Mouse (Mus musculus): ENCODE results near the gene Dhh. TPM values are rescaled to one million over a fixed set of nuclear protein-coding genes. Genes with fewer than 3 reads are reported as not detected.

Dhh gene
- polyA plus RNA-seq, 1 experiment from 2014 or later = 0.15 TPM

DNA sequence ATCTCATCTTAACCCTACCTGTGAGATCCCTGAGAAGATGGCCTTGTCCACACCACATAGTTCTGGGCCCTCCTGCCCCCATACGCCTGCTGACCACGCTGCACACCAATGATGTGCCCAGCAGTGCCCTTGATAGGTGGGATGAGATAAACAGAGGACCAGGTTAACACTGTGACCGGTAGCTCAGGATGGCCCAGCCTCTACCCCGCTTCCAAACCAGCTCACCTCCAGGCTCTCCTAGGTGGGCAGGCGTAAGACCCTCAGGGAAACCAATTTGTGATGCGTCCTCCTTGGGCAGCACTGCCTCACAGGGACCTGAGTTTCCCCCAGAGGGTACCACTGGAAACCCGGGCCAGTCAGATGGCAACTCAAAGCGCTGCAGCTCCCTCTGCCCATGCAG, 32.6 kb downstream of the Dhh start:
- peaks cover 23% of the 10 kb centered on the region for H3K4me1 ChIP-seq (ENCODE audit: control insufficient read depth, insufficient read depth, low read length)
- no peak overlapping the region for H3K27ac ChIP-seq (replicated peaks; ENCODE audit: low read depth, low read length)
- ATAC-seq (ENCODE audit: insufficient number of reproducible peaks, low FRiP score, low TSS enrichment, low read depth) (no peak), DNase-seq (ENCODE audit: low spot score) (no peak)
- H3K4me2 ChIP-seq (ENCODE audit: low read depth, severe bottlenecking) = no peak overlapping the region
- H3K27me3 ChIP-seq (ENCODE audit: control insufficient read depth, insufficient read depth, low read length) = no peaks in the 10 kb centered on the region
- no peak overlapping the region for H3K9ac ChIP-seq (ENCODE audit: low read length)
- peaks cover 46% of the 10 kb centered on the region for H3K36me3 ChIP-seq (ENCODE audit: control insufficient read depth, insufficient read depth, low read length)
- H3K4me3 ChIP-seq (ENCODE audit: low read depth, low read length) = no peak overlapping the region
- 97% methylated on average over 8 of the region's 8 CpGs for WGBS
- H3K9me3 ChIP-seq (ENCODE audit: control insufficient read depth, low read length) = no peaks in the 10 kb centered on the region

DNA sequence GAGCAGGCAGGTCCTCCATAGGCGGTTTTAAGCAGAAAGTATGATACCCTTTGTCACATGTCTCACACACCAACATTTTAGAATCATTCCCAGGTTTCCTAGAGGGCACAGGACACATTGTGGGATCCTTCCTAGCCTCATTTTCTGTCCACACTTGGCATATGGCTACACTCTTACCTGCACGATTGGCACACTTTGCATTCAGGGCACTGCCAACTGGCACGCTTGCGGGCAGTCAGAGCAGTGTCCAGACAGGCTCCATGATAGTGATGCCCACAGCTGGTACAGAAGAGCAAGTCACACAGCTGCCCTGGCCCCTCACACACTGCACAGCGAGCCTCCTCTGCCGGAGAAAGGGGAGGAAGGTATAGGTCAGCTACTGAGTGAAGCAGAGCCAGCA, 33.4 kb downstream of the Dhh start:
- Histone ChIP-seq H3K9me3 (ENCODE audit: control insufficient read depth, low read length) (no peaks in the 10 kb centered on the region), H3K4me3 (ENCODE audit: low read depth, low read length) (no peak overlapping the region), H3K36me3 (ENCODE audit: control insufficient read depth, insufficient read depth, low read length) (peaks cover 55% of the 10 kb centered on the region), H3K27me3 (ENCODE audit: control insufficient read depth, insufficient read depth, low read length) (no peaks in the 10 kb centered on the region), H3K9ac (ENCODE audit: low read length) (no peak overlapping the region), H3K27ac (replicated peaks; ENCODE audit: low read depth, low read length) (no peak overlapping the region), H3K4me2 (ENCODE audit: low read depth, severe bottlenecking) (no peak overlapping the region), H3K4me1 (ENCODE audit: control insufficient read depth, insufficient read depth, low read length) (peaks cover 21% of the 10 kb centered on the region)
- no peak for ATAC-seq (ENCODE audit: insufficient number of reproducible peaks, low FRiP score, low TSS enrichment, low read depth)
- DNase-seq (ENCODE audit: low spot score) = no peak
- WGBS = 91% methylated on average over 6 of the region's 6 CpGs

- H3K9me3 ChIP-seq (ENCODE audit: control insufficient read depth, low read length) = no peaks in the 10 kb centered on the region
- H3K4me2 ChIP-seq (ENCODE audit: low read depth, severe bottlenecking) = no peak overlapping the region
- no peak overlapping the region for H3K4me3 ChIP-seq (ENCODE audit: low read depth, low read length)
- H3K4me1 ChIP-seq (ENCODE audit: control insufficient read depth, insufficient read depth, low read length) = peaks cover 7% of the 10 kb centered on the region
- no peak for DNase-seq (ENCODE audit: low spot score)
- H3K27me3 ChIP-seq (ENCODE audit: control insufficient read depth, insufficient read depth, low read length) = no peaks in the 10 kb centered on the region
- H3K27ac ChIP-seq (replicated peaks; ENCODE audit: low read depth, low read length) = no peak overlapping the region
- ATAC-seq (ENCODE audit: insufficient number of reproducible peaks, low FRiP score, low TSS enrichment, low read depth) = no peak
- no peak overlapping the region for H3K9ac ChIP-seq (ENCODE audit: low read length)
- peaks cover 62% of the 10 kb centered on the region for H3K36me3 ChIP-seq (ENCODE audit: control insufficient read depth, insufficient read depth, low read length)
- 93% methylated on average over 12 of the region's 12 CpGs for WGBS
Observed at GRCm38 (mm10) chr15:98863451-98863958, 34.8 kb downstream of the Dhh start.

- no peak overlapping the region for H3K4me2 ChIP-seq (ENCODE audit: low read depth, severe bottlenecking)
- H3K27ac ChIP-seq (replicated peaks; ENCODE audit: low read depth, low read length) = no peak overlapping the region
- no peaks in the 10 kb centered on the region for H3K4me1 ChIP-seq (ENCODE audit: control insufficient read depth, insufficient read depth, low read length)
- WGBS = 89% methylated on average over 21 of the region's 21 CpGs
- no peak overlapping the region for H3K4me3 ChIP-seq (ENCODE audit: low read depth, low read length)
- ATAC-seq (ENCODE audit: insufficient number of reproducible peaks, low FRiP score, low TSS enrichment, low read depth) (no peak), DNase-seq (ENCODE audit: low spot score) (no peak)
- no peaks in the 10 kb centered on the region for H3K9me3 ChIP-seq (ENCODE audit: control insufficient read depth, low read length)
- no peak overlapping the region for H3K9ac ChIP-seq (ENCODE audit: low read length)
- H3K36me3 ChIP-seq (ENCODE audit: control insufficient read depth, insufficient read depth, low read length) = peaks cover 72% of the 10 kb centered on the region
- no peaks in the 10 kb centered on the region for H3K27me3 ChIP-seq (ENCODE audit: control insufficient read depth, insufficient read depth, low read length)
Observed at GRCm38 (mm10) chr15:98861701-98862410, 36.5 kb downstream of the Dhh start.

GRCm38 (mm10) chr15:98860921-98861320, 37.4 kb downstream of the Dhh start:
- no peaks in the 10 kb centered on the region for H3K27me3 ChIP-seq (ENCODE audit: control insufficient read depth, insufficient read depth, low read length)
- no peak overlapping the region for H3K27ac ChIP-seq (replicated peaks; ENCODE audit: low read depth, low read length)
- no peak overlapping the region for H3K9ac ChIP-seq (ENCODE audit: low read length)
- H3K9me3 ChIP-seq (ENCODE audit: control insufficient read depth, low read length) = no peaks in the 10 kb centered on the region
- H3K4me2 ChIP-seq (ENCODE audit: low read depth, severe bottlenecking) = no peak overlapping the region
- WGBS = 96% methylated on average over 18 of the region's 18 CpGs
- no peak overlapping the region for H3K4me3 ChIP-seq (ENCODE audit: low read depth, low read length)
- DNase-seq (ENCODE audit: low spot score) = no peak
- H3K36me3 ChIP-seq (ENCODE audit: control insufficient read depth, insufficient read depth, low read length) = peaks cover 74% of the 10 kb centered on the region
- no peaks in the 10 kb centered on the region for H3K4me1 ChIP-seq (ENCODE audit: control insufficient read depth, insufficient read depth, low read length)
- ATAC-seq (ENCODE audit: insufficient number of reproducible peaks, low FRiP score, low TSS enrichment, low read depth) = no peak

GRCm38 (mm10) chr15:98859319-98860043, 38.9 kb downstream of the Dhh start:
- Histone ChIP-seq H3K9me3 (ENCODE audit: control insufficient read depth, low read length) (no peaks in the 10 kb centered on the region), H3K9ac (ENCODE audit: low read length) (no peak overlapping the region), H3K4me1 (ENCODE audit: control insufficient read depth, insufficient read depth, low read length) (no peaks in the 10 kb centered on the region), H3K4me2 (ENCODE audit: low read depth, severe bottlenecking) (no peak overlapping the region), H3K27ac (replicated peaks; ENCODE audit: low read depth, low read length) (no peak overlapping the region), H3K4me3 (ENCODE audit: low read depth, low read length) (no peak overlapping the region), H3K27me3 (ENCODE audit: control insufficient read depth, insufficient read depth, low read length) (no peaks in the 10 kb centered on the region), H3K36me3 (ENCODE audit: control insufficient read depth, insufficient read depth, low read length) (peaks cover 77% of the 10 kb centered on the region)
- DNase-seq (ENCODE audit: low spot score) (no peak), ATAC-seq (ENCODE audit: insufficient number of reproducible peaks, low FRiP score, low TSS enrichment, low read depth) (no peak)
- WGBS = 87% methylated on average over 9 of the region's 9 CpGs

DNA sequence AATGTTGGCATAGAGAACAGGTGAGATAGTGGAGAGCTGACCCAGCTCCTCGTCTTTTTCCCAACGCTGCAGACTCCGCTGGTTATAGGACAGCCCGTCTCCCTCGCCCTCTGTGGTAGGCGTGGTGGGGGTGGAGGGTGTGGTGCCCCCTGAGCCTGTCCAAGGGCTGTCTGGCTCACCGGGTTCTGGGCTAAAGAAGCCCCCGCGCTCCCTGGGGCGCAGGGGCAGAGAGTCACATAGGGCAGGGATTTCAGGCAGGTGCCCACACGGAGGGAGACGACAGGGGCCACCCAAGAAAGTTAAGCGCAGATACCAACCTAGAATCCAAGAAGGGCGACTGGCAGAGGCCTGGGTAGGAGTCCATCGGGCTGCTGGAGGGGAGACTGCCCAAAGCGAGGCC, 44.1 kb downstream of the Dhh start:
- ATAC-seq (ENCODE audit: insufficient number of reproducible peaks, low FRiP score, low TSS enrichment, low read depth) (no peak), DNase-seq (ENCODE audit: low spot score) (no peak)
- Histone ChIP-seq H3K27ac (replicated peaks; ENCODE audit: low read depth, low read length) (no peak overlapping the region), H3K9ac (ENCODE audit: low read length) (no peak overlapping the region), H3K4me3 (ENCODE audit: low read depth, low read length) (no peak overlapping the region), H3K27me3 (ENCODE audit: control insufficient read depth, insufficient read depth, low read length) (no peaks in the 10 kb centered on the region), H3K36me3 (ENCODE audit: control insufficient read depth, insufficient read depth, low read length) (peaks cover 63% of the 10 kb centered on the region), H3K4me2 (ENCODE audit: low read depth, severe bottlenecking) (no peak overlapping the region), H3K9me3 (ENCODE audit: control insufficient read depth, low read length) (no peaks in the 10 kb centered on the region), H3K4me1 (ENCODE audit: control insufficient read depth, insufficient read depth, low read length) (no peaks in the 10 kb centered on the region)
- WGBS = 94% methylated on average over 16 of the region's 16 CpGs

GRCm38 (mm10) chr15:98853161-98853937, 45.0 kb downstream of the Dhh start:
- H3K4me3 ChIP-seq (ENCODE audit: low read depth, low read length) = no peak overlapping the region
- no peaks in the 10 kb centered on the region for H3K4me1 ChIP-seq (ENCODE audit: control insufficient read depth, insufficient read depth, low read length)
- no peak overlapping the region for H3K9ac ChIP-seq (ENCODE audit: low read length)
- WGBS = 92% methylated on average over 27 of the region's 28 CpGs
- no peaks in the 10 kb centered on the region for H3K9me3 ChIP-seq (ENCODE audit: control insufficient read depth, low read length)
- H3K4me2 ChIP-seq (ENCODE audit: low read depth, severe bottlenecking) = no peak overlapping the region
- ATAC-seq (ENCODE audit: insufficient number of reproducible peaks, low FRiP score, low TSS enrichment, low read depth) (no peak; the same call in 1 of the 2 replicates), DNase-seq (ENCODE audit: low spot score) (no peak)
- no peaks in the 10 kb centered on the region for H3K27me3 ChIP-seq (ENCODE audit: control insufficient read depth, insufficient read depth, low read length)
- H3K27ac ChIP-seq (replicated peaks; ENCODE audit: low read depth, low read length) = no peak overlapping the region
- peaks cover 67% of the 10 kb centered on the region for H3K36me3 ChIP-seq (ENCODE audit: control insufficient read depth, insufficient read depth, low read length)
